ENCODE assay signal across 16 mouse cellular contexts in genomic region chrX:59485426-59485825, GRCm38 (mm10).
"Had no signal": no experiment of that assay in that cellular context is flagged by ENCODE, and none has a peak within 500 bp of the region (broad histone marks: within the 10 kb centered on the region; RNA-seq: fewer than 3 reads in every experiment).

No protein-coding gene starts in this region.

- H3K27me3 ChIP-seq: neural tube, embryonic 13.5 days; neural tube, embryonic 15.5 days; stomach, embryonic 15.5 days had no signal

- DNase-seq: retina, postnatal 1 day; right cerebral cortex, adult 18-20 months; right cerebral cortex, postnatal 14 days; right cerebral cortex, postnatal 25 days; right cerebral cortex, postnatal 4 days; spleen, adult 18-20 months; thymus, adult 18-20 months; thymus, adult 2 months; thymus, postnatal 14 days; thymus, postnatal 25 days; thymus, postnatal 36 days; thymus, postnatal 4 days had no signal

- H3K4me1 ChIP-seq: neural tube, embryonic 13.5 days; neural tube, embryonic 15.5 days; stomach, embryonic 15.5 days had no signal

- H3K36me3 ChIP-seq: neural tube, embryonic 13.5 days; neural tube, embryonic 15.5 days; stomach, embryonic 15.5 days had no signal

- H3K4me2 ChIP-seq: neural tube, embryonic 13.5 days; neural tube, embryonic 15.5 days; stomach, embryonic 15.5 days had no signal

- H3K9ac ChIP-seq: neural tube, embryonic 13.5 days; neural tube, embryonic 15.5 days; stomach, embryonic 15.5 days had no signal

- H3K9me3 ChIP-seq: neural tube, embryonic 13.5 days; neural tube, embryonic 15.5 days; stomach, embryonic 15.5 days had no signal

- H3K4me3 ChIP-seq: neural tube, embryonic 13.5 days; neural tube, embryonic 15.5 days; stomach, embryonic 15.5 days had no signal

- H3K27ac ChIP-seq: neural tube, embryonic 13.5 days; neural tube, embryonic 15.5 days; stomach, embryonic 15.5 days; stomach, postnatal 0 days had no signal
